Mouse (Mus musculus) stomach, postnatal 0 days (tissue): ENCODE measurements around the gene 1700067K01Rik.

ENCODE experiments used
- CTCF ChIP-seq: IDR thresholded peaks from 2 replicates; pipeline ENCODE4 v1.5.1; 2016; ENCODE audit warnings: antibody characterized with exemption, low read depth, mild to moderate bottlenecking, moderate library complexity
- EP300 ChIP-seq: optimal IDR thresholded peaks from 2 replicates; pipeline ENCODE3; 2016; ENCODE audit warnings: antibody characterized with exemption

DNA sequence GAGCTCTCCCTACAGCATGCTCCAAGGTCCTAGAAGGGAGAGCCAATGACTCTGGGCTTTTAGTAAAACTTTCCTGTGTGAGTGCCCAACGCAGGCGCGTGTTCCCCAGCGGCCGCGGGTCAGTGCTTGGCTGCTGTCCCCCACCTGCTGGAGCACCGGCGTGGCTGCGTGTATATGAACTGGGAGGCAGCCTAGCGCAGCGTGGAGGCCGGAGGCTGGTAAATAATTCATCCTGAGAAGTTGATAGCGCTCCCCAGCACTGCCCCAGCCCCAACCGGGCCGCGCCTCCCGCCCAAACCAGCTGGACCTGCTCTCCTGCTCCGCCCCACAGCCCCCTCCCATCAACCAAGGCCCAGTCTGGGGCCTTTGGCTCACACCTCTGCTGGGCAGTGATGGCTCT lies 19.8 kb downstream of the 1700067K01Rik start, which contains the start of gene Palm3:
- peak; percentile 37 for TF ChIP-seq CTCF
- no peak for TF ChIP-seq EP300
